In the genomic region with DNA sequence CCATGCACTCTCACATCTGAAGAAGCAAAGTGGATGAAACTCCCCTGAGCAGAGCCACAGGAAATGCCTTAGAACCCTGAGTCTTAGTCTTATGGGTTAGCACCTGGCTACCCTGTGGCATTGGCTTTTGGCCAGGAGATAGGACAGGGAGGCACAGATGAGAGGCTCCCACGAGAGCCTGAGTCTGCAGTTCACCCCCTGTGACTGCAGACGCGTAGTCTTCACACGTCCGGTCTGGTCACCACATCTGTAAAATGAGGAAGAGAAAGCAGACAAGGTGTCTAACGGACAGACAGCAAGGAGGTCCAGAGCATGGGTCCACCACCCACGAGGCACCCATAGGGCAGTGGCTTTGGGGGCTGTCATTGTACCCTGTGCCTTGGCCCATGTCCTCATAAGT, we compare ENCODE assay signal across 13 mouse cellular contexts.
DNase-seq lines count a peak whose midpoint lies in the region; ATAC-seq and TF ChIP-seq lines count a peak whose summit lies in the region.
"Had no signal": no experiment of that assay in that cellular context is flagged by ENCODE, and none has a peak within 500 bp of the region (broad histone marks: within the 10 kb centered on the region; RNA-seq: fewer than 3 reads in every experiment).

No protein-coding gene starts in this region.

- intact Hi-C loops in heart, adult 2 months (cut with DNase I), result no loop called here

- TF ChIP-seq POLR2A in heart, adult 2 months (IDR thresholded peaks at IDR 0.05; ENCODE audit: insufficient read depth, low read depth, low read length), result no peak

- no peaks in the 10 kb centered on the region for H3K36me3 ChIP-seq in heart, adult 2 months (ENCODE audit: control insufficient read depth, insufficient read depth, low read length)
- H3K36me3 ChIP-seq in limb, embryonic 10.5 days, result no peaks in the 10 kb centered on the region
- H3K36me3 ChIP-seq: hindbrain, embryonic 10.5 days; liver, embryonic 12.5 days had no signal

- TF ChIP-seq CTCF in heart, adult 2 months (IDR thresholded peaks at IDR 0.05), result no peak

- no peak overlapping the region for H3K9ac ChIP-seq in heart, adult 2 months (ENCODE audit: low read depth, low read length)
- H3K9ac ChIP-seq: liver, embryonic 12.5 days had no signal

- TF ChIP-seq EP300 in heart, adult 2 months (IDR thresholded peaks at IDR 0.05; ENCODE audit: insufficient read depth, low read depth, low read length), result no peak

- DNase-seq in heart, adult 11 months, result peak; percentile 87
- DNase-seq in heart, adult 2 months, result no peak
- DNase-seq in right cerebral cortex, postnatal 14 days, result peak; percentile 24
- no peak for DNase-seq in right cerebral cortex, postnatal 4 days
- peak; percentile 35 for DNase-seq in thymus, postnatal 4 days
- DNase-seq in limb, embryonic 10.5 days (ENCODE audit: low spot score), result no peak
- no peak for DNase-seq in adrenal gland, postnatal 4 days (ENCODE audit: low spot score in 2 of 2)
- DNase-seq: adrenal gland, postnatal 10 days had no signal

- H3K4me3 ChIP-seq in heart, adult 2 months, result no peak overlapping the region
- no peak overlapping the region for H3K4me3 ChIP-seq in limb, embryonic 10.5 days
- H3K4me3 ChIP-seq: hindbrain, embryonic 10.5 days; liver, embryonic 12.5 days had no signal

- no peaks in the 10 kb centered on the region for H3K79me2 ChIP-seq in heart, adult 2 months (replicated peaks; ENCODE audit: control insufficient read depth, insufficient read depth, low read length)

- no peaks in the 10 kb centered on the region for H3K27me3 ChIP-seq in heart, adult 2 months (ENCODE audit: control insufficient read depth, insufficient read depth, low read length)
- peaks cover 36% of the 10 kb centered on the region for H3K27me3 ChIP-seq in limb, embryonic 10.5 days (ENCODE audit: low read depth, poor library complexity, severe bottlenecking)
- H3K27me3 ChIP-seq: liver, embryonic 12.5 days had no signal

- 83% methylated on average over 7 of the region's 7 CpGs for WGBS in heart, adult 2 months
- WGBS in limb, embryonic 10.5 days, result 86% methylated on average over 7 of the region's 7 CpGs

- H3K27ac ChIP-seq in heart, adult 2 months, result no peak overlapping the region
- no peak overlapping the region for H3K27ac ChIP-seq in limb, embryonic 10.5 days
- H3K27ac ChIP-seq: hindbrain, embryonic 10.5 days; liver, embryonic 12.5 days had no signal

- peak; percentile 72 for ATAC-seq in neutrophil, adult 5-6 weeks (ENCODE audit: extremely low read depth, insufficient number of reproducible peaks, low FRiP score, poor library complexity, severe bottlenecking)
- ATAC-seq: intestine, embryonic 16.5 days; liver, embryonic 12.5 days; midbrain, embryonic 16.5 days had no signal

- no peaks in the 10 kb centered on the region for H3K9me3 ChIP-seq in limb, embryonic 10.5 days (replicated peaks)
- H3K9me3 ChIP-seq: hindbrain, embryonic 10.5 days; liver, embryonic 12.5 days had no signal

- peaks cover 5% of the 10 kb centered on the region for H3K4me1 ChIP-seq in heart, adult 2 months (ENCODE audit: control insufficient read depth, insufficient read depth, low read length)
- H3K4me1 ChIP-seq in limb, embryonic 10.5 days, result peaks cover 34% of the 10 kb centered on the region
- H3K4me1 ChIP-seq: liver, embryonic 12.5 days had no signal

Comparison
In these comparisons a context has a peak if more than half of its experiments do, and no peak if none do; other contexts are left out.
1. DNase-seq: peak in heart, adult 11 months (single experiment), right cerebral cortex, postnatal 14 days (single experiment) and thymus, postnatal 4 days (single experiment); none in heart, adult 2 months (0 of 2), right cerebral cortex, postnatal 4 days (single experiment), limb, embryonic 10.5 days (single experiment) and adrenal gland, postnatal 4 days (0 of 2).